Mouse (Mus musculus) liver, adult 2 months (tissue): ENCODE measurements around the gene Zbtb46.

Experiments
- CTCF ChIP-seq: fragments of 200-500 bp; IDR thresholded peaks from 2 replicates; pipeline ENCODE4 v1.5.1; 2011; ENCODE audit warnings: low read depth, low read length, control low read depth
- POLR2A ChIP-seq: fragments of 200-500 bp; IDR thresholded peaks from 2 replicates; pipeline ENCODE4 v1.6.1; 2011; ENCODE audit warnings: low read length, control low read depth; ENCODE audit not compliant: insufficient read depth; ENCODE audit errors: extremely low read depth

- TF ChIP-seq POLR2A (no peak), CTCF (no peak)
Measured at GRCm38 (mm10) chr2:181452181-181452580, 7.0 kb downstream of the Zbtb46 start.
